Comparison of ENCODE assay signal across 11 mouse cellular contexts in the genomic region with DNA sequence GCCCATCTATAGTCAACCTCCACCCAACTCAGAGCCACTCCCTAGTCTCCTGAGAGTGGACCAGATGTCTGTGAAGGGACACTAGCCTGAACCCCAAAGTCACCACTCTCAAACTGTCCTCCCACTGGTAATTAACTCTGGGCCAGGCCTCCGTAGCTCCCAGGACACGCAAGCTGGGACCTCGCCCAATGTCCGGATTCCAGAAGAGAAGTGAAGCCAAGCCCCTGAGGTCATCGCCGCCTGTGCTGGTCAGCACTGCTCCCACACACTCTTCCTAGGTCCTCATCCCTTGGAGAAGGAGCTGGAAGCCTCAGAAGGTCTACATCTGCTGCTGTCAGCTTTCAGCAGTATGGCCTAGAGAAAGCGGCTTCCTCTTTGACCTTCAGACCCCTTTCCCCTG. TPM values are rescaled to one million over a fixed set of nuclear protein-coding genes. Genes with fewer than 3 reads are reported as not detected.
DNase-seq lines count a peak whose midpoint lies in the region; ATAC-seq lines count a peak whose summit lies in the region.
"Had no signal": no experiment of that assay in that cellular context is flagged by ENCODE, and none has a peak within 500 bp of the region (broad histone marks: within the 10 kb centered on the region; RNA-seq: fewer than 3 reads in every experiment).

No protein-coding gene starts in this region.

- no peak for ATAC-seq in megakaryocyte progenitor cell, adult 5-6 weeks (replicated peaks; ENCODE audit: poor library complexity)
- ATAC-seq in inflammation-experienced regulatory T-cells, adult 6 months = no peak

- intact Hi-C loops in gastrocnemius, postnatal 14 days (cut with DNase I; ENCODE audit: low total_unique reads) = loop anchor here (5.0 to 10.0 kb wide), 2 partner anchors 181 to 338 kb away; no protein-coding TSS in a partner anchor

- DNase-seq in cerebellum, adult 11-12 months = peak; percentile 15
- no peak for DNase-seq in cerebellum, postnatal 25 days
- peak; percentile 45 for DNase-seq in lung, postnatal 10 days
- no peak for DNase-seq in lung, adult 18-20 months
- peak; percentile 77 for DNase-seq in gastrocnemius, postnatal 14 days
- DNase-seq in heart, postnatal 4 days = peak; percentile 76
- DNase-seq: adrenal gland, postnatal 10 days; kidney, adult 9 months; thymus, adult 18-20 months had no signal

RNA-seq across cellular contexts. Expression of gene Cd82, which starts 13.5 kb away (rescaled TPM):
- total RNA-seq in gastrocnemius, postnatal 14 days (2021) = 10 to 100 TPM; 15.6 to 26.3 TPM
- 10 to 100 TPM; 18.4 to 19.7 TPM for total RNA-seq in heart, postnatal 4 days (2021)
- 15.0 and 20.2 TPM in 2 replicates for total RNA-seq in megakaryocyte progenitor cell, adult 5-6 weeks (2015)
- total RNA-seq in megakaryocyte progenitor cell, adult 5-6 weeks (2017) = 23.9 and 31.2 TPM in 2 replicates
- polyA plus RNA-seq in inflammation-experienced regulatory T-cells, adult 6 months (2017; shearing (Covaris generic)) = 100 to 1,000 TPM; 528 to 940 (median 825) TPM

Comparison
In these comparisons a context has a peak if more than half of its experiments do, and no peak if none do; other contexts are left out.
1. DNase-seq: peak in cerebellum, adult 11-12 months (single experiment), lung, postnatal 10 days (single experiment), gastrocnemius, postnatal 14 days (single experiment) and heart, postnatal 4 days (single experiment); none in cerebellum, postnatal 25 days (0 of 2) and lung, adult 18-20 months (0 of 2).